Mouse (Mus musculus): Measurements from ENCODE around the gene Vipas39. TPM values are rescaled to one million over a fixed set of nuclear protein-coding genes. Genes with fewer than 3 reads are reported as not detected.
"Not testable (repeated sequence)": the region's sequence is repeated elsewhere in the genome, so short reads cannot be mapped to it uniquely, and the experiment has no call there.

The Vipas39 gene
- polyA plus RNA-seq, 1 experiment from 2014 or later: 54.8 TPM

DNA sequence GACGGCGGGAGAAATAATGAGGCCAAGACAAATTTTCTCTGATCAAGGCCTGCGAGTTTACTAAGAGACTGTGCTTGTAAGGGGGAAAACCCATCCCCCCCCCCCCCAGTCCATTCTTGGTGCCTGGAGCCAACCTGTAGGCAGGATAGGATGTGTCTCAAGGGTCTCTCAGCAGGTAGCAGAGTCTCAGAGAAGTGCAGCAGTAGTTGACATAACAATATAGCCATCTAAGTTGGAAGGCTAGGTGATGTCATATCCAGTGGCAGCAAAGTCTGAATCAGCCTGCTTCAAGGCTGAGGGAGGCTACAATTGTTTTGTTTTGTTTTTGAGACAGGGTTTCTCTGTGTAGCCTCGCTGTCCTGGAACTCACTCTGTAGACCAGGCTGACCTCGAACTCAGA is 60.3 kb downstream of the Vipas39 start:
- not testable (repeated sequence) for H3K27ac ChIP-seq (replicated peaks); DNase-seq (ENCODE audit: low spot score); H3K9me3 ChIP-seq (replicated peaks); H3K4me3 ChIP-seq; H3K4me1 ChIP-seq; H3K27me3 ChIP-seq (ENCODE audit: low read depth, poor library complexity, severe bottlenecking); H3K36me3 ChIP-seq
- 93% methylated on average over 5 of the region's 5 CpGs for WGBS

DNA sequence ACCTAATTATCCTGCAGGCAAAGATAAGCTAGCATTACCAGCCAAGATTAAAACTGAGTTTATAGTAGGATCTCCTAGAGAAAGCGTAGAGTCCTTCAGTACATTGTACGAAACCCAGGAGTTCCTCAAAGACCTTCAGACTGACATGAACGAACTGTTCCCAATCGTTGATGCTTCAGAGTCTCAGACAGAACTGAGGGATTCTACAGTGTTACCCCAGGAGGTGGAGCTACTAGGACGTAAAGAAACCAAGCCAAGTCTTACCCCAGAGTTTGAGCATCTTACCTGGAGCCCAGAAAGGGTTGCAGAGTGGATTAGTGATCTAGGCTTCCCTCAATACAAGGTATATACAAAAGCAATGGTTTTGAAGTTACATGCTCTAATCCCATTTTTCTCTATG is 64.4 kb downstream of the Vipas39 start:
- no peak overlapping the region for H3K4me3 ChIP-seq
- H3K36me3 ChIP-seq: no peaks in the 10 kb centered on the region
- no peaks in the 10 kb centered on the region for H3K9me3 ChIP-seq (replicated peaks)
- 71% methylated on average over 5 of the region's 5 CpGs for WGBS
- H3K4me1 ChIP-seq: peaks cover 19% of the 10 kb centered on the region
- H3K27ac ChIP-seq (replicated peaks): no peak overlapping the region
- peaks cover 13% of the 10 kb centered on the region; the same call in 1 of the 2 replicates for H3K27me3 ChIP-seq (ENCODE audit: low read depth, poor library complexity, severe bottlenecking)
- no peak for DNase-seq (ENCODE audit: low spot score)

DNA sequence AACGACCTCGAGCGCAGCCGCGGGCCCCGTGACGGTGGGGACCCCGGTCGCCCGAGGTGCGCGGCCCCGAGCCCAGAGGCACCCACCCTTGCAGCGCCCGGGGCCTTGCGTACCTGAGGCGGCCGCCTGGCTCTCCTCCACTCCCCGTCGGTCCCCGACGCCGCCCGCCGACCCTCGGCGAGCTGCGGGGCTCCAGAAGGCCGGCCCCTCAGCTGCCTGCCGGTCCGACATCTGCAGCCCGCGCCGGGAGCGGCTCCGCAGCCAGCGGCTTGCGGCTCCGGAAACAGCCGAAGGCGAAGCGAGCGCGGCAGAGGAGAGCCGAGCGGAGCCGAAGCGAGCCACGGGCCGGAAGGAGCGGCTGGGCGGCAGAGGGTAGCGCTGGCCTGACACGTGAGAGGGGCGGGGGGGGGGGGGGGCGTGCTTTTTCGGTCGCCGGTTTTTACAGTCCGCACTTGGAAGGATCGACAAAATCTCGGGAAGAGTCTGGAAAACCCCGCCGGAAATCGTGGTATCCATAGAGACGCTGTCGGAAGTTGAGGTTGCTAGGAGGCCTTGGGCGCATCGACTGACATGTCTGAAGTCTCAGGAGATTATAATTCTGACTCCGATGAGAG is 66.0 kb downstream of the Vipas39 start, which contains the start of gene Tmed8:
Tmed8 (minus strand) TSS at position 482 of the 614 bp plus-strand sequence.
- Histone ChIP-seq H3K9me3 (replicated peaks) (no peaks in the 10 kb centered on the region), H3K27me3 (ENCODE audit: low read depth, poor library complexity, severe bottlenecking) (peaks cover 13% of the 10 kb centered on the region; the same call in 1 of the 2 replicates), H3K4me3 (peak within 1 kb of the TSS; percentile 90), H3K27ac (replicated peaks) (peak within 1 kb of the TSS; percentile 92), H3K36me3 (no peaks in the 10 kb centered on the region), H3K4me1 (peaks cover 19% of the 10 kb centered on the region)
- under 1% methylated on average over 70 of the region's 70 CpGs for WGBS
- peak; percentile 87 for DNase-seq (ENCODE audit: low spot score)

DNA sequence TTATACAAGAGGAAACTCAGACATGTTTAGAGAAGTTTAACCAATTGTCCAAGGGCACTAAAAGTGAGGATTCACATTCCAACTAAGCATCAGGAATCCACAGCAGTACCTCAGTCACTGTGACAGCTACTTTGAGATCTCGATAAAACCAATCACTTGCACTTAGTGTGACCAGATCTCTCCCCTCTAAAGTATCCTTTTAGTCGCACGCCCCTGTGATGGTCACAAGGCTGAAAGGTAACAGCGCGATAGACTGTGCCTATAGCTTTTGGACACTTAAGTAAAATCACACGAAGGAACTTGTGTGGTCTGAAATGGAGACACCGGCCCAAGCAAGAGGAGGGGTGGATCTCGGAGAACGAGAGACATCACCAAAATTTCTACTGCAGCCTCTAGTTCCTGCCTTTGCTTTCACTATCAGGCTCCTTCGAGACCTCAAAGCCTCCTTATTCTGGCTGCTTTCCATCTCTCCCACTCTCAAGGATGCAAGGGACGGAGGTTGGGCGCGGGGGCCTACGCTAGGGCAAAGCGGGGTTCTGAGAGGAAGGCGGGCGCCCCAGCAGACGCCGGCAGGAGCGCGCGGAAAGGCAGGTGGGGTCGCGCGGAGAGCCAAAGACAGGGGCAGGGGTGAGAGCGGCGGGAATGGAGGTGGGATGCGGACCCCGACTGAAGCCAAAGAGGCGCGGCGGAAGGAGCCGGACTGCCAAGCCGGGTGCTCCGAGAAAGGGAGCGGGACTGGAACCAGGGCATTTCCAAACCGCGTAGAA is 66.7 kb downstream of the Vipas39 start, which contains the start of gene Samd15:
Samd15 (plus strand) TSS at position 518 of the 767 bp plus-strand sequence.
- H3K4me3 ChIP-seq: peak within 1 kb of the TSS; percentile 90
- 1% methylated on average over 38 of the region's 38 CpGs for WGBS
- H3K27ac ChIP-seq (replicated peaks): peak within 1 kb of the TSS; percentile 92
- H3K27me3 ChIP-seq (ENCODE audit: low read depth, poor library complexity, severe bottlenecking): peaks cover 13% of the 10 kb centered on the region; the same call in 1 of the 2 replicates
- peaks cover 19% of the 10 kb centered on the region for H3K4me1 ChIP-seq
- no peaks in the 10 kb centered on the region for H3K36me3 ChIP-seq
- peak; percentile 59 for DNase-seq (ENCODE audit: low spot score)
- no peaks in the 10 kb centered on the region for H3K9me3 ChIP-seq (replicated peaks)

DNA sequence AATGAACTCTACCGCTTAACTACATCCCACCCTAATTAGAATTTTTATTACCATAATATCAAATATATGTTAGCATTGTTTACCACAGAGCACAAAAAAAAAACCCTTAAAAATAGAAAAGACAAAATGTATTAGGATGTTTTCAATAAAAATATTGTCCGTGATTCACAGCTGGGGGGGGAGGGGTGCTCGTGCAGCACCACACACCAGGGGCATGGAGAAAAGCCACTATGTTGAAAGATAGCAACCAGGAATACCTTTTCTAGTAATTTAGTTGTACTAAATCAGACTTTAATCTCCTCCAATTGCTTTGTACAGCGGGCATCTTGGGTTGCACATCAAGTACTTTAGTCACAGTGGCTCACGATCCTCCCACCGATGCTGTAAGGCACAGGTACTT is 67.3 kb downstream of the Vipas39 start:
- H3K36me3 ChIP-seq: no peaks in the 10 kb centered on the region
- WGBS: 58% methylated on average over 6 of the region's 6 CpGs
- no peak overlapping the region; the same call in 1 of the 2 replicates for H3K27ac ChIP-seq (replicated peaks)
- no peaks in the 10 kb centered on the region for H3K9me3 ChIP-seq (replicated peaks)
- H3K4me3 ChIP-seq: peak overlapping the region; percentile 90
- no peak for DNase-seq (ENCODE audit: low spot score)
- peaks cover 13% of the 10 kb centered on the region; the same call in 1 of the 2 replicates for H3K27me3 ChIP-seq (ENCODE audit: low read depth, poor library complexity, severe bottlenecking)
- H3K4me1 ChIP-seq: peaks cover 19% of the 10 kb centered on the region

DNA sequence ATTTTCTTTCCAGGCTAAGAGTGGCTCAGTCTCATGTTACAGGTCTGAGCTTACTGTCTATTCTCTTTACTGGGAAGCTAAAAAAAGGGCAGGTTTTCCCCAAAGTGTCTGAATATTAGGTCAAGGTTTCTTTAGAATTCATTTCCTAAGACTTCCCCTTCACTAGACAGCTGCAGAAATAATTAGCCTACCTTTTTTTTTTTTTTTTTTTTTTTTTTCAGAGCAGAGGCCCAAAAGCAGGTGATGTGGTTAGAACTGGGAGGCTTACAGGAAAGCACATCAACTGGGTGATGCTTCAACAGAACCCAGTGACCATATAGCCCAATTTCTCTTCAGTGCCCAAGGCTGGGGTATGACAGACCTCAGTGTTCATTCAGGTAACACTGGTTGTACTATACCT is 69.7 kb downstream of the Vipas39 start:
- Histone ChIP-seq H3K27me3 (ENCODE audit: low read depth, poor library complexity, severe bottlenecking) (peaks cover 10% of the 10 kb centered on the region; the same call in 1 of the 2 replicates), H3K36me3 (no peaks in the 10 kb centered on the region), H3K4me1 (peaks cover 22% of the 10 kb centered on the region), H3K9me3 (replicated peaks) (no peaks in the 10 kb centered on the region), H3K27ac (replicated peaks) (no peak overlapping the region), H3K4me3 (no peak overlapping the region)
- DNase-seq (ENCODE audit: low spot score): no peak

DNA sequence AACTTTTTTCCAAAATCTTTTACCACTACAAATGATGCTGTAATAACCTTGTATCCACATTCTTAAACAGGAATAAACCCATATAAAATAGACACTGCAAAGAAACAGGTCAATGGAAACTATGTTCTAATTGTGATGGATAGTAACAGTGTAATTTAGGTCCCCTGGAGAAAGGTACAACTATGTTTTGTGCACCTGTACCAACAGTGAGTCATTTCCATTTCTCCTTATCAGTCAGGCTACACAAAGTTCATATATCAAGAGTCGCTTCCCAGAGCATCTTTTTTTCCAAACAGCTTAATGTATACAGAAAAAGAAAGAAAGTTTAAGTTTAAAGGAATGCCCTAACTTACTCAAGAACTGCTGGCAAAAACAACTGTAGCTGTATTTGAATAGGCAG is 71.0 kb downstream of the Vipas39 start:
- no peaks in the 10 kb centered on the region for H3K9me3 ChIP-seq (replicated peaks)
- H3K27me3 ChIP-seq (ENCODE audit: low read depth, poor library complexity, severe bottlenecking): no peaks in the 10 kb centered on the region
- H3K4me3 ChIP-seq: no peak overlapping the region
- H3K36me3 ChIP-seq: no peaks in the 10 kb centered on the region
- peaks cover 22% of the 10 kb centered on the region for H3K4me1 ChIP-seq
- no peak for DNase-seq (ENCODE audit: low spot score)
- WGBS: 89% methylated on average over 1 of the region's 1 CpGs
- H3K27ac ChIP-seq (replicated peaks): no peak overlapping the region

DNA sequence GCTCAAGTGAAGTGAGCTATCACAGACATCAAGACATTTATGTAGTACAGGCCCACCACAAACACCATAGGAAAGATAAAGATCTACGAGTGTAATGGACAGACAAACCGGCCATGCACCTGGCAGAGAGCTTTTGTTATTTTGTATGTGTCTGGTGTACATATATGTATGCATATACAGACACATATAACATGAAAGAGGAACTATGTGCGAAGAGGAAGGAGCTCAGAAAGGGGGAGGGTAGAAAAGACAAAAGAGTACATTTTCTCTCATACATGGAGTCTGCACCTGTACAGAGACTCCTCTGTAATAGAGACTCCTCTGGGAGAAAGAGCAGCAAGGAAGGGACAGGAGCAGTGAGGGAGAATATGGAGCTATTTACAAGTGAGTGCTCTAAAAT is 73.0 kb downstream of the Vipas39 start:
- Histone ChIP-seq H3K27ac (replicated peaks) (no peak overlapping the region), H3K9me3 (replicated peaks) (no peaks in the 10 kb centered on the region), H3K36me3 (no peaks in the 10 kb centered on the region), H3K27me3 (ENCODE audit: low read depth, poor library complexity, severe bottlenecking) (no peaks in the 10 kb centered on the region), H3K4me1 (peaks cover 8% of the 10 kb centered on the region), H3K4me3 (no peak overlapping the region)
- DNase-seq (ENCODE audit: low spot score): no peak
- 92% methylated on average over 3 of the region's 3 CpGs for WGBS

Small RNA genes within 50 kb of the gene (microRNA-seq; reads per million reads assigned to microRNA genes)
- gene Gm47293: not detected

Other genes with a start within 250 kb of the Vipas39 start
- 0.14 and 0.75 TPM in 2 replicates for gene Tmem63c, start 244.9 kb downstream of the Vipas39 start, polyA plus RNA-seq (2016; fragmentation: Nextera tagmentation; extraction: Ambion mirVana)
- 0.32 and 0.62 TPM in 2 replicates for gene Ngb, start 163.7 kb downstream of the Vipas39 start, polyA plus RNA-seq (2016; fragmentation: Nextera tagmentation; extraction: Ambion mirVana)
- gene Gstz1, start 119.1 kb downstream of the Vipas39 start, polyA plus RNA-seq (2016; fragmentation: Nextera tagmentation; extraction: Ambion mirVana): 33.0 and 34.3 TPM in 2 replicates
- gene Pomt2, start 118.3 kb downstream of the Vipas39 start, polyA plus RNA-seq (2016; fragmentation: Nextera tagmentation; extraction: Ambion mirVana): 16.5 and 17.7 TPM in 2 replicates
- gene Samd15, start 66.5 kb downstream of the Vipas39 start, polyA plus RNA-seq (2016; fragmentation: Nextera tagmentation; extraction: Ambion mirVana): 0.66 and 1.4 TPM in 2 replicates
- gene Tmed8, start 65.8 kb downstream of the Vipas39 start, polyA plus RNA-seq (2016; fragmentation: Nextera tagmentation; extraction: Ambion mirVana): 2.7 and 3.7 TPM in 2 replicates
- gene Noxred1, start 27.5 kb downstream of the Vipas39 start, polyA plus RNA-seq (2016; fragmentation: Nextera tagmentation; extraction: Ambion mirVana): 0.82 and 0.83 TPM in 2 replicates
- gene Ahsa1, start 223 bp upstream of the Vipas39 start, polyA plus RNA-seq (2016; fragmentation: Nextera tagmentation; extraction: Ambion mirVana): 243 and 272 TPM in 2 replicates
- gene Ism2, start 33.4 kb upstream of the Vipas39 start, polyA plus RNA-seq (2016; fragmentation: Nextera tagmentation; extraction: Ambion mirVana): 0.99 and 1.4 TPM in 2 replicates
- 50.9 and 57.6 TPM in 2 replicates for gene Sptlc2, start 122.1 kb upstream of the Vipas39 start, polyA plus RNA-seq (2016; fragmentation: Nextera tagmentation; extraction: Ambion mirVana)
- 283 and 318 TPM in 2 replicates for gene Slirp, start 177.6 kb upstream of the Vipas39 start, polyA plus RNA-seq (2016; fragmentation: Nextera tagmentation; extraction: Ambion mirVana)
- 59.6 and 64.2 TPM in 2 replicates for gene Alkbh1, start 177.8 kb upstream of the Vipas39 start, polyA plus RNA-seq (2016; fragmentation: Nextera tagmentation; extraction: Ambion mirVana)
- 159 and 161 TPM in 2 replicates for gene Snw1, start 206.0 kb upstream of the Vipas39 start, polyA plus RNA-seq (2016; fragmentation: Nextera tagmentation; extraction: Ambion mirVana)
- gene Gm5788, start 228.5 kb upstream of the Vipas39 start, polyA plus RNA-seq (2016; fragmentation: Nextera tagmentation; extraction: Ambion mirVana): not detected in 2 replicates
- not detected in 2 replicates for gene Gm8300, start 248.1 kb upstream of the Vipas39 start, polyA plus RNA-seq (2016; fragmentation: Nextera tagmentation; extraction: Ambion mirVana)